In genomic region chr19:21271186-21271585, GRCm38 (mm10) we compare ENCODE assay signal across 8 mouse cellular contexts. TPM values are rescaled to one million over a fixed set of nuclear protein-coding genes. Genes with fewer than 3 reads are reported as not detected.
DNase-seq lines count a peak whose midpoint lies in the region; ATAC-seq and TF ChIP-seq lines count a peak whose summit lies in the region.

No protein-coding gene starts in this region.

- no peak for TF ChIP-seq POLR2A in kidney, adult 2 months (IDR thresholded peaks at IDR 0.05; ENCODE audit: low read depth, low read length)
- no peak for TF ChIP-seq POLR2A in ES-Bruce4 (IDR thresholded peaks at IDR 0.05; ENCODE audit: insufficient read depth, low read length)
- TF ChIP-seq POLR2A in cortical plate, adult 2 months (IDR thresholded peaks at IDR 0.05; ENCODE audit: extremely low read depth, insufficient read depth, low read length): no peak
- no peak for TF ChIP-seq POLR2A in testis, adult 2 months (IDR thresholded peaks at IDR 0.05; ENCODE audit: control insufficient read depth, low read depth, low read length)

- 22% methylated on average over 8 of the region's 8 CpGs for WGBS in kidney, adult 2 months
- WGBS in intestine, embryonic 14.5 days: 25% methylated on average over 8 of the region's 8 CpGs
- WGBS in lung, embryonic 15.5 days: 16% methylated on average over 8 of the region's 8 CpGs

- H3K9ac ChIP-seq in ES-Bruce4 (ENCODE audit: low read depth, poor library complexity, severe bottlenecking): peak overlapping the region; percentile 82
- peak overlapping the region; percentile 100 for H3K9ac ChIP-seq in intestine, embryonic 14.5 days (ENCODE audit: low read length)
- H3K9ac ChIP-seq in lung, embryonic 15.5 days: peak overlapping the region; percentile 72

- no peaks in the 10 kb centered on the region for H3K36me3 ChIP-seq in kidney, adult 2 months (ENCODE audit: control insufficient read depth, insufficient read depth, low read length)
- H3K36me3 ChIP-seq in ES-Bruce4 (ENCODE audit: control insufficient read depth, insufficient read depth, low read length, poor library complexity, severe bottlenecking): no peaks in the 10 kb centered on the region
- no peaks in the 10 kb centered on the region for H3K36me3 ChIP-seq in intestine, embryonic 14.5 days (ENCODE audit: control insufficient read depth, insufficient read depth, low read length)
- H3K36me3 ChIP-seq in lung, embryonic 15.5 days: no peaks in the 10 kb centered on the region
- H3K36me3 ChIP-seq in testis, adult 2 months (ENCODE audit: control insufficient read depth, insufficient read depth, low read length): no peaks in the 10 kb centered on the region

- no peak for TF ChIP-seq CTCF in kidney, adult 2 months (conservative IDR thresholded peaks at IDR 0.05; ENCODE audit: insufficient read depth, insufficient read length, low read depth, low read length)
- no peak for TF ChIP-seq CTCF in ES-Bruce4 (IDR thresholded peaks at IDR 0.05; ENCODE audit: low read depth, low read length)
- no peak for TF ChIP-seq CTCF in cortical plate, adult 2 months (IDR thresholded peaks at IDR 0.05; ENCODE audit: extremely low read depth, insufficient read depth, low read length)
- TF ChIP-seq CTCF in testis, adult 2 months (IDR thresholded peaks at IDR 0.05; ENCODE audit: control insufficient read depth, insufficient read depth, insufficient replicate concordance, low read depth, low read length): no peak

- no peaks in the 10 kb centered on the region for H3K27me3 ChIP-seq in kidney, adult 2 months (replicated peaks; ENCODE audit: control insufficient read depth, insufficient read depth, low read length)
- no peaks in the 10 kb centered on the region for H3K27me3 ChIP-seq in ES-Bruce4 (ENCODE audit: control insufficient read depth, insufficient read depth, low read length, poor library complexity, severe bottlenecking)
- H3K27me3 ChIP-seq in intestine, embryonic 14.5 days (replicated peaks; ENCODE audit: control insufficient read depth, insufficient read depth, low read length): no peaks in the 10 kb centered on the region
- H3K27me3 ChIP-seq in lung, embryonic 15.5 days: no peaks in the 10 kb centered on the region
- H3K27me3 ChIP-seq in testis, adult 2 months (ENCODE audit: control insufficient read depth, insufficient read depth, low read length): no peaks in the 10 kb centered on the region

- no peak for TF ChIP-seq EP300 in ES-Bruce4 (IDR thresholded peaks at IDR 0.05; ENCODE audit: insufficient read depth, low read depth, low read length)

- no peak for ATAC-seq in intestine, embryonic 14.5 days (replicated peaks; ENCODE audit: low FRiP score, low TSS enrichment, low read depth)
- ATAC-seq in lung, embryonic 15.5 days (ENCODE audit: borderline replicate concordance, extremely low read depth, low FRiP score, low TSS enrichment): no peak

- peak overlapping the region; percentile 85 for H3K4me3 ChIP-seq in kidney, adult 2 months (ENCODE audit: insufficient read depth, low read depth, low read length)
- peak overlapping the region; percentile 97 for H3K4me3 ChIP-seq in ES-Bruce4 (ENCODE audit: low read depth, low read length)
- peak overlapping the region; percentile 87 for H3K4me3 ChIP-seq in cortical plate, adult 2 months (ENCODE audit: insufficient read depth, low read length)
- H3K4me3 ChIP-seq in intestine, embryonic 14.5 days (ENCODE audit: low read depth, low read length): peak overlapping the region; percentile 90
- H3K4me3 ChIP-seq in lung, embryonic 15.5 days: peak overlapping the region; percentile 88
- H3K4me3 ChIP-seq in testis, adult 2 months (ENCODE audit: control insufficient read depth, low read depth, low read length): peak overlapping the region; percentile 95

- no peaks in the 10 kb centered on the region for H3K9me3 ChIP-seq in ES-Bruce4 (replicated peaks; ENCODE audit: control insufficient read depth, insufficient read depth, low read length, poor library complexity, severe bottlenecking)
- no peaks in the 10 kb centered on the region for H3K9me3 ChIP-seq in intestine, embryonic 14.5 days (ENCODE audit: control insufficient read depth, low read length)
- H3K9me3 ChIP-seq in lung, embryonic 15.5 days: no peaks in the 10 kb centered on the region

- H3K27ac ChIP-seq in kidney, adult 2 months (ENCODE audit: insufficient read depth, low read depth, low read length): peak overlapping the region; percentile 97
- peak overlapping the region; percentile 41; the same call in 1 of the 2 replicates for H3K27ac ChIP-seq in ES-Bruce4 (ENCODE audit: insufficient read depth, low read length)
- H3K27ac ChIP-seq in cortical plate, adult 2 months (ENCODE audit: insufficient read depth, low read length): peak overlapping the region; percentile 99
- peak overlapping the region; percentile 100 for H3K27ac ChIP-seq in intestine, embryonic 14.5 days (ENCODE audit: low read depth)
- peak overlapping the region; percentile 100 for H3K27ac ChIP-seq in lung, embryonic 15.5 days
- peak overlapping the region; percentile 97 for H3K27ac ChIP-seq in testis, adult 2 months (ENCODE audit: control insufficient read depth, insufficient read depth, low read depth, low read length)

- H3K4me2 ChIP-seq in intestine, embryonic 14.5 days (ENCODE audit: low read length): peak overlapping the region; percentile 67
- H3K4me2 ChIP-seq in lung, embryonic 15.5 days: peak overlapping the region; percentile 72

- peak; percentile 35 for DNase-seq in kidney, adult 2 months
- DNase-seq in kidney, adult 11 months: no peak
- DNase-seq in intestine, embryonic 14.5 days (ENCODE audit: low spot score): no peak
- DNase-seq in right cerebral cortex, adult 2 months (ENCODE audit: low spot score in 2 of 2): no peak

- H3K4me1 ChIP-seq in kidney, adult 2 months (ENCODE audit: control insufficient read depth, insufficient read depth, low read length): no peaks in the 10 kb centered on the region
- H3K4me1 ChIP-seq in ES-Bruce4 (ENCODE audit: control insufficient read depth, insufficient read depth, low read length): no peaks in the 10 kb centered on the region
- H3K4me1 ChIP-seq in cortical plate, adult 2 months (ENCODE audit: control insufficient read depth, insufficient read depth, low read length): no peaks in the 10 kb centered on the region; the same call in 1 of the 2 replicates
- peaks cover 5% of the 10 kb centered on the region; the same call in 1 of the 2 replicates for H3K4me1 ChIP-seq in intestine, embryonic 14.5 days (replicated peaks; ENCODE audit: control insufficient read depth, insufficient read depth, low read length)
- peaks cover 11% of the 10 kb centered on the region for H3K4me1 ChIP-seq in lung, embryonic 15.5 days
- H3K4me1 ChIP-seq in testis, adult 2 months (ENCODE audit: control insufficient read depth, insufficient read depth, low read length): no peaks in the 10 kb centered on the region; the same call in 1 of the 2 replicates

RNA-seq across cellular contexts. Expression of gene Zfand5, which starts 0.9 kb away (rescaled TPM):
- 8.7 and 17.4 TPM in 2 replicates for polyA plus RNA-seq in kidney, adult 2 months (2012; rRNA removed)
- polyA plus RNA-seq in ES-Bruce4 (2011; ENCODE audit: insufficient read depth, insufficient read length, low read depth, missing spikeins): 80.6 and 87.9 TPM in 2 replicates
- 120 and 121 TPM in 2 replicates for polyA plus RNA-seq in cortical plate, adult 2 months (2012; rRNA removed)
- polyA plus RNA-seq in intestine, embryonic 14.5 days (2014; fragmentation: Nextera tagmentation; extraction: Ambion mirVana): 93.3 and 97.7 TPM in 2 replicates
- polyA plus RNA-seq in lung, embryonic 15.5 days (2015; fragmentation: Nextera tagmentation; extraction: Ambion mirVana): 95.5 and 96.5 TPM in 2 replicates
- 7.5 and 10.3 TPM in 2 replicates for polyA plus RNA-seq in testis, adult 2 months (2012; rRNA removed)

Comparison
In these comparisons a context has a peak if more than half of its experiments do, and no peak if none do; other contexts are left out.
1. H3K27ac ChIP-seq: peak in every context shown above with its lines; median percentile 100 in intestine, embryonic 14.5 days; 100 in lung, embryonic 15.5 days; 99 in cortical plate, adult 2 months; 97 in kidney, adult 2 months; 97 in testis, adult 2 months; 41 in ES-Bruce4.